Mouse (Mus musculus): ENCODE results near the gene Mrps6. TPM values are rescaled to one million over a fixed set of nuclear protein-coding genes. Genes with fewer than 3 reads are reported as not detected.

Mrps6 gene
- total RNA-seq, 2 experiments from 2014 or later = 10.1 TPM; not detected in 1

GRCm38 (mm10) chr16:92158461-92159091, 100.5 kb downstream of the Mrps6 start:
- no peak for ATAC-seq (replicated peaks; ENCODE audit: low FRiP score, poor library complexity, severe bottlenecking)

- ATAC-seq (replicated peaks; ENCODE audit: low FRiP score, poor library complexity, severe bottlenecking) = no peak
These were observed 101.0 kb downstream of the Mrps6 start for GRCm38 (mm10) chr16:92159114-92159513.

Other genes with a start within 250 kb of the Mrps6 start
- gene Gm49711, start within 50 bp of the Mrps6 start, total RNA-seq (2015; ENCODE audit: low replicate concordance) = not detected in 2 replicates
- gene Gm49711, start within 50 bp of the Mrps6 start, total RNA-seq (2017; ENCODE audit: low replicate concordance) = not detected in 2 replicates
- 0.42 TPM in 1 of 2 replicates, not detected in the other for gene Slc5a3, start 52 bp downstream of the Mrps6 start, total RNA-seq (2015; ENCODE audit: low replicate concordance)
- 0.08 and 0.13 TPM in 2 replicates for gene Slc5a3, start 52 bp downstream of the Mrps6 start, total RNA-seq (2017; ENCODE audit: low replicate concordance)
- gene Kcne2, start 234.1 kb downstream of the Mrps6 start, total RNA-seq (2015; ENCODE audit: low replicate concordance) = not detected in 2 replicates
- gene Kcne2, start 234.1 kb downstream of the Mrps6 start, total RNA-seq (2017; ENCODE audit: low replicate concordance) = not detected in 2 replicates
- gene Smim11, start 243.0 kb downstream of the Mrps6 start, total RNA-seq (2015; ENCODE audit: low replicate concordance) = 7.5 and 50.1 TPM in 2 replicates
- 20.7 and 28.7 TPM in 2 replicates for gene Smim11, start 243.0 kb downstream of the Mrps6 start, total RNA-seq (2017; ENCODE audit: low replicate concordance)

Data from erythroid progenitor cell, adult 5-6 weeks (primary cell).